ENCODE assay signal across 8 mouse cellular contexts in the genomic region with DNA sequence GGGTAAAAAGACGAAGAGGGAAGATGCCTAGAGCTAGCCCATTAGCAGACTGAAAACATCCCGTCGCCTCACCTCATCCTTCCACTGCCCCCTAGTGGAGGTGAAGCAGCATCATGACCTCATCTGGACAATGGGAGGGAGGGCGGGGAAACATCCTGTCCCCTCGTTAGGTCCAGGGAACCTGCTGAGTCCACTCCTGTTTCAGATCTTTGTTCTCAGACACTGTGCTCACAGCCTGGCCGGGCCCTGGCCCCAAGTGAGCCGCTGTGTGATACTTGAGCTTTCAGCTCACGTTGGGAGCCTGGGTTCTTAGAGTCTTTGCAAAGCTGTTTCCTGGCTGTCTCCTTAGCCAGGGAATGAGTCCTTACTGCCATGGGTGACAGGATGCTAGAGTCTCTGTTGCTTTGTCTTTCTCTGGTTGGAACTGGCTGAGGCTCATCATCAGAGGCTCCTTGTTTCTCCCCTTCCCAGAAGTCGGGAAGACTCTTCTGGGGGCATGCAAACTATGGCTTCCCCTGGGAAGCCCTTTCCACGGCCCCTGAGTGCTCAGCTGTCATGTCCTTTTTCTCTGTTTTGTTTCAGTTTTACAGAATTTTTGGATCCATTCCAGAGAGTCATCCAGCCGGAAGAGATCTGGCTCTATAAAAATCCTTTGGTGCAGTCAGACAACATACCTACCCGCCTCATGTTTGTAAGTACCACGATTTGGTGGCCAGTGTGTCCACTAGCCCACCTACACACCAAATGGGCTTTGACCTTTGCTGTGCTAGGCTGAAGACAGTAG. TPM values are rescaled to one million over a fixed set of nuclear protein-coding genes. Genes with fewer than 3 reads are reported as not detected.
A peak's percentile ranks its signal among the peaks of the same experiment; 100 is the strongest.
DNase-seq lines count a peak whose midpoint lies in the region; ATAC-seq and TF ChIP-seq lines count a peak whose summit lies in the region.

No protein-coding gene starts in this region.

- H3K36me3 ChIP-seq in neural tube, embryonic 15.5 days, result no peaks in the 10 kb centered on the region

- ATAC-seq in cerebellum, adult (ENCODE audit: insufficient number of reproducible peaks, low FRiP score, low TSS enrichment), result no peak
- no peak for ATAC-seq in neural tube, embryonic 15.5 days (ENCODE audit: low FRiP score)

- 8% methylated on average over 13 of the region's 13 CpGs for WGBS in cerebellum, adult 2 months
- WGBS in neural tube, embryonic 15.5 days, result 26% methylated on average over 13 of the region's 13 CpGs

- H3K4me3 ChIP-seq in cerebellum, adult 2 months (replicated peaks; ENCODE audit: insufficient read depth, low read depth, low read length), result no peak overlapping the region
- H3K4me3 ChIP-seq in neural tube, embryonic 15.5 days (replicated peaks), result no peak overlapping the region

- peak; percentile 54; the same call in 1 of the 2 replicates for TF ChIP-seq CTCF in cerebellum, adult 2 months (IDR thresholded peaks at IDR 0.05; ENCODE audit: borderline replicate concordance, insufficient read depth, low read depth, low read length)

- no peak overlapping the region for H3K4me2 ChIP-seq in neural tube, embryonic 15.5 days

- H3K4me1 ChIP-seq in cerebellum, adult 2 months (ENCODE audit: control insufficient read depth, insufficient read depth, low read length), result no peaks in the 10 kb centered on the region
- H3K4me1 ChIP-seq in neural tube, embryonic 15.5 days, result no peaks in the 10 kb centered on the region

- peak in 1 of 2 experiments; percentile 8 for DNase-seq in cerebellum, adult 2 months
- peak; percentile 51 for DNase-seq in neural tube, embryonic 10.5 days (ENCODE audit: extremely low spot score, low spot score)
- DNase-seq in heart, postnatal 14 days, result peak; percentile 2 to 25
- DNase-seq in lung, postnatal 36 days, result peak; percentile 11
- no peak for DNase-seq in right cerebral cortex, adult 18-20 months
- no peak for DNase-seq in ovary, adult 18-20 months (ENCODE audit: low spot score)

- no peak overlapping the region for H3K27ac ChIP-seq in cerebellum, adult 2 months (ENCODE audit: insufficient read depth, low read length)
- no peak overlapping the region for H3K27ac ChIP-seq in neural tube, embryonic 15.5 days (replicated peaks)

- H3K9ac ChIP-seq in neural tube, embryonic 15.5 days (replicated peaks), result no peak overlapping the region

- no peak for TF ChIP-seq POLR2A in cerebellum, adult 2 months (IDR thresholded peaks at IDR 0.05; ENCODE audit: borderline replicate concordance, insufficient read depth, low read length)

- H3K27me3 ChIP-seq in cerebellum, adult 2 months (ENCODE audit: control insufficient read depth, insufficient read depth, low read length), result no peaks in the 10 kb centered on the region
- no peaks in the 10 kb centered on the region for H3K27me3 ChIP-seq in neural tube, embryonic 15.5 days (replicated peaks)

- H3K9me3 ChIP-seq in neural tube, embryonic 15.5 days (replicated peaks), result no peaks in the 10 kb centered on the region

- intact Hi-C loops in heart, postnatal 14 days (cut with DNase I), result loop anchor here (2.0 to 5.0 kb wide), 2 partner anchors 72 to 445 kb away; no protein-coding TSS in a partner anchor

RNA-seq across cellular contexts. Expression of a gene that starts 50.4 kb away (rescaled TPM):
- 14.8 and 17.3 TPM in 2 replicates for polyA plus RNA-seq in cerebellum, adult 2 months (2012; rRNA removed)
- polyA plus RNA-seq in neural tube, embryonic 15.5 days (2015; fragmentation: Nextera tagmentation; extraction: Ambion mirVana), result 9.5 and 12.7 TPM in 2 replicates
- total RNA-seq in heart, postnatal 14 days (2021), result not detected

Comparison
In these comparisons a context has a peak if more than half of its experiments do, and no peak if none do; other contexts are left out.
1. DNase-seq: peak in neural tube, embryonic 10.5 days (single experiment), heart, postnatal 14 days (2 of 2) and lung, postnatal 36 days (single experiment); none in right cerebral cortex, adult 18-20 months (single experiment) and ovary, adult 18-20 months (single experiment).